Mouse (Mus musculus): ENCODE data around the gene Slc25a25.

Gene Slc25a25

DNA sequence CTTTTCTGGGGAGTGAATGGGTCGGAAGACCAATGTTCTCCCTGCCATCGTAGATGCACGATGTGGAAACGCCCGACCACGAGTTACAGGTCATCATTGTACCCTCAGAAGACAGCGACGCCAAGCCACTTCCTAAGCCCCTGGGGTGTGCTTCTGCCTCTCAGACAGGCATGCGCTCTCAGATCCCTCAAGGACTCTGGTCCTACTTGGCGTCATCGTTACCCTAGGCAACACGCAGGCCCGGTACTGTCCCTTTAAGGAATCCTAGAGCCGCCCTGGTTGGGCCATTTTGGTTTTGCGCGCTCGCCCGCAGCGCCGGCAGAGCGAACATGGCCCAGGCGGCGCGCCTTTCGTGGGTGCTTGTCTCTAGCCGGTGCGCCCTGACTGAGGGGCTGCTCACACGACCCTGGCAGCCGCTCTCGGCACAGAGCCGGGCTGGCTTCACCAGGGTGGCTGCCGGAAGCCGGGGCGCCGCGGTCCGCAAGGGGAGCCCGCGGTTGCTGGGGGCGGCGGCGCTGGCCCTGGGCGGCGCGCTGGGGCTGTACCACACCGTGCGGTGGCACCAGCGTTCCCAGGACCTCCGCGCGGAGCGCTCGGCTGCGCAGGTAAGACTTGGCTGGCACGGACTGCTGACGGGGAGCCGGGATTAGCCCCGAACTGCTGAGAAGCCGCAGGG, 55.2 kb downstream of the Slc25a25 start:
- DNase-seq (ENCODE audit: low read depth) = peak; percentile 81

DNA sequence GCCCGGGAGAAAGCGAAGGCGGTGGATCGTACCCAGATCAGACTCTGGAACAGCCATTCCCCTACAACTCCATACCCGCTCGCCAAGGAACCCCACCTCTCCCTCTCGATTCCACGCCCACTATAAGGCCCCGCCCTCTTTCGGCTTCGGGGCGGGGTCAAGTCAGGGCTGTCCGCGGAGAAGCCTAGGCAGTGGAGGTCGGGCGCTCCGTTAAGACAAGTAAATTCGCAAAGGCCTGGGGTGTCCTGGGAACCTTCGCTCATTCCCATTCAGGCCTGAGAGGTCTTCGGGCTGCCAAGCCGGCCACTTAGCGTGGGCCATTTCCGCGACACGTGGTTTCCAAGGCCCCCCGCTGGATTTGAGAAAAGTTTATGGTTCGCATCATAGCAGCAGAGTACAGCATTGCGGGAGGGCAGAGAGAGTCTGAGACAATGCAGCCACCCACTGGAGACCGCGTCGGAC, 55.7 kb downstream of the Slc25a25 start, which contains the start of gene Ptges2:
TSS of gene Ptges2 (plus strand) at position 413 of the 462 bp plus-strand sequence.
- peak; percentile 78 for DNase-seq (ENCODE audit: low read depth)

DNA sequence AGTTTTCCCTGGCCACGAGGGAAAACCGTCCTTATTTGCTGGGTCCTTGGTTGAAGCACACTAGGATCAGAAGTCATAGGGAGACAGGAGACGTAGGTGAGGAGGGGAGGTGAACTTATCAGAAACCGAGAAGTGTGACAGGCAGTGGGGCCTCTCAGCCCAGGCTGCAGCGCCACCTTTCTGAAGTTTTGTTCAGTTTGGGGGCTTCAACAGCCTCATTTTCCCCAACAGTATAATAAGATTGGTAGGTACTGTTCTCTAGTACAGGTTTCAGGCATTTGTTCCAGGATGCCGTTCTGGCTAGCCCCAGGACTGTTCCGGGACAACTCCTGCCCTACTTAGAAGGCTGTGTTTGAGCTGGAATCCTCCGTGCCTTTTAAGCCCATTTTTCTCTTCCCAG, 56.3 kb downstream of the Slc25a25 start:
- no peak for DNase-seq (ENCODE audit: low read depth)

DNA sequence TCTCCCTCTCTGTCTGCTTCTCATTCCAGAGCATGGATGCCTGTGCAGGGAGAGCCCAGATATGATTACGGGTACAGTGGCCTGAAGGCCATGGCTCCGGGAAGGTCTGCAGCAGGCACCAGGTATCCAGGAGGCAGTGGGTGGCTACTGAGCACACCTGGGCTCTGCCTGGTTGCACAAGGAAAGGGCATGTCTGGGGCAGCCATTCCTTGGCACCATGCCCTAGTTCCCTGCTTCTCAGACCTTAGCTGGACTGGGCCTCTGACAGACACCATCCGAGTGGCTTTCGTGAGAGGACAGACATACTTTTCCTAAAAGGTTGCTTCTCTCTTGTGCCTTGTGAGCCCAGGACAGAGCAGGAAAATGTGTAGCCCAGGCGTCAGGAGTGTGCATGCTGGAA, 59.2 kb downstream of the Slc25a25 start:
- DNase-seq (ENCODE audit: low read depth) = no peak

DNA sequence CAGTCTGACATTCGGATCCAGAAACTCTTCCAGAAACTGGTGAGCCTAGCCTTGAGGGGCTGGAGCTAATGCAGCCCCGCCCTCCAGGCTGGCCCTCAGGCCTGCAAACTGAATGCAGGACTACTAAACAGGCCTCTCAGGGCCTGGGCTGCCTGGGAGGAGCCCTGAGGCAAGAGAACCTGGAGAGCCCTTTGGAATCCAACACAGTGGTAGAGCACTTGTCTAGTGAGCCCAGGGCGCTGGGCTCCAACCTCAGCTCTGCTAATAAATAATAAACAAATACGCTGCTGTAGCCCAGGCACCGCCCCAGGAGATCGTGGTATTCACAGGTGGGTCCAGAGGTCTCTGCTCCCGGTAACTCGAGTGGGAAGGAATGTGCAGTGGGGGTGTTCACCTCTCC, 60.4 kb downstream of the Slc25a25 start:
- no peak for DNase-seq (ENCODE audit: low read depth)

DNA sequence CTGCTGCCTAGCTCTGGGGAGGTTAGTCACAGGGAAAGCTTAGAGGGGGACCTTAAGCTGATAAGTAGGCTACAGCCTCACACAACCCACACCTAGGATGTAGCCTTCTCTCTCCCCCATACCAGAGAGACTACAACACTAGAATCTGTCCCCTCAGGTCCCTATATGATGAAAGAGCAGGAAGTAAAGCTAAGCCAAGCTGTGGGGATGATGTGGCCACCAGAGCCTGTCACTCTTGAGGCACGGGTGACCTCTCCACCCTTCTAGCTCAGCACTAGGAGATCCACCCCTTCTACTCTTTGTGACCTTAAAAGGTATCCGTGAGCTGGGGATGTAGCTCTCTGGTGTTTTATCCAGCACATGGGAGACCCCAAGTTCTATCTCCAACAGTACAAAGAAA, 62.1 kb downstream of the Slc25a25 start:
- DNase-seq (ENCODE audit: low read depth) = no peak

DNA sequence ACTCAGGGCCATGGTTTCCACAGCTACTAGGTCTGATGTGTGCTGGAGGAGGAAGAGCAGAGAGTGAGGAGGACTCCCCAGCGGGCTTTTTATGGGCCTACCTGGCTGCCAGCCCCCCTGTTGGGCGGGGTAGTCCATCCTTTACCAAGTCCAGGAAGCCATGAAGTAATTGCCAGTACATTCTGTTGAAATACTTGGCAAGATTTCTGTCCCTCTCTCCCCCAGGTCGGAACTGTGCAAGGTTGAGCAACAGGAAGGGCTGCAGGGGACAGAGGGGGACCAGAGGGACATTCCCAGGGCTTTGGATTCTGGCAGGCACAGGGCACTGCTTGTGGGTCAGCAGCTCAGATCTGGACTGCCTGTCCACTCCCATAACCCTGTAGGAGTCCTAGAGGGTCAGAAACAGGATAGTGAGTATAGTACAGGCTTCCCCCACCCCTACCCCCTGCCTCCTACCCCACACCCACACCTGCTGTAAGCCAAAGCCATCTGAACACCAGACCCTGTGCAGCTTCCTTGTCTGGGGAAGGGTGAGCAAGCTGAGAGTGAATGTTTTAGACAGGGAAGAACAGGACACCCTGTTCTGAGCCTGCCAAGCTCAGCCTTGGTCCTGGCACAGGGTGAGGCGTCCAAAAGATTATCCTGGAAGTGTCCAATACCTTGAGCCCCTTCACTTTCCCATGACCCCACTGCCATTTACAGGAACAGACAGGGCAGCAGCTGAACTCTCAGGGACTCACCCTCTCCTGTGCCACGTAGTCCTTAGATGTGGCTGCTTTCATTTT, 63.3 kb downstream of the Slc25a25 start, which contains the start of gene Lcn2:
TSS of gene Lcn2 (minus strand) at position 547 of the 785 bp plus-strand sequence.
- no peak for DNase-seq (ENCODE audit: low read depth)

DNA sequence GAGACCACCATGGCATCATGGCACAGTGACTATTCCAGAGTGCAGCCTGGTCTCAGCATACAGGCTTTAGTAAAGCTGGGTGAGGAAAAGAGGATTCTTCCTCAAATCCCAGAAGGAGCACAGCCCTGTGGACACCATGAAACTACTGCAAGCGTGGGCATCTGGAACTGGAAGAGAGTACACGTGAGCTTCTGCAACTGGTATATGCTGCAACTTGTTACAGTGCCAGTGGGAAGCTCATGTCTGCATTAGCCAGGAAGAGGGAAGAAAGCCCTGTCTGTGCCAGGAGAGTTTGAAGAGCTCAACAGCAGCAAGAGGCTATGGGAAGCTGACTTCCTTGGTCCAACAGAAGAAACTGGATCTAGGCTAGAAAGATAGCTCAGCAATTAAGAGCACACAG, 68.6 kb downstream of the Slc25a25 start:
- DNase-seq (ENCODE audit: low read depth) = no peak

DNA sequence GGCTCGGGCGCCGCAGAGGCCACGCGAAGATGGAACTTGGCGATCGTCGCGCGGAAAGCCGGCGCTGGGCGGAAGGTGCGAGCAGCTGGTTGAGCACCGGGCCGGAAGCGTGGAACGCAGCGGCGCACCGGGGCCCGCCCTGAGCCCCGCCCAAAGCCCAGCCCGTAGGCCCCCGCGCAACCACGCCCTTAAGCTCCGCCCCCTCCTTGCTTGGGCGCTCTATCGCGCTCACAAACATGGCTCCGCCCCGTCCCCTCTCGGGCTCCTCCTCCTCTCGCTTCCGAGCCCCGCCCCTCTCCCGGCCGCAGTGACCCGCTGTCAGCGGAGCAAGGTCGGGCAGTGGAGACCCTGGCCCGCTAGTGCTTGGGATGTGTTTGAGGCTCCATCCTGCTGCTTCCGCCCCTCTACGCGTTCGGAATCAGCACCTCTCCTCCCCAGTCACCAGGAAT, 69.4 kb downstream of the Slc25a25 start, which contains the start of gene 1110008P14Rik:
TSS of gene 1110008P14Rik (minus strand) at position 164 of the 449 bp plus-strand sequence.
- DNase-seq (ENCODE audit: low read depth) = no peak

DNA sequence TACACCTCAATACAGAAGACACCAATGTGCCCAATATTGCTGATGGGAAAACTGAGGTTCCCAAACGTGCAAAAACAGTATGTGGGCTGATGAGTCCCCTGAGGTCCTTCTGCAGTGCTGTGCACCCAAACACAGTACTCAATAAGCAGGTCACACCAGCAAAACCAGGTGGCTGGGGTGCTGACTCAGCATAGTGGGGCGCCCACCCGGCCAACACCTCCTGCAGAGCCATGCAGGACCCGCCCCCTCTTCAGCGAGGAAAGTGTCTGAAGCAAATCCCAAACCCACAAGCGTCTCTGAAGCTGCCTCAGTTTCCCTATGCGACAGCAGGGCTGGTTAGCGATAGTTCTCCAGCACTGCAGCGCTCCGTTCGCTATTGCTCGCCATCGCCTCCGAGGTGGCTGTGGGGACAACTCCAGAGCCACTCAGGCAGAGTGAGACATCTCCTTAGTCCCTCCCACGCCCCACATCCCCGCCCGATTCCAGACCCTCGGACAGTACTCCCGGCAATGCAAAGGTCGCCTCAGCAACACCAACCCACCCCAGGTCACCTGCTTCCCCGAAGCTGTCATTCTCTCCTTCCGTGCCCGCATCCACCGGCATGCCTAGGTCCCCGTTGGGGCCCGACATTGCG, 70.0 kb downstream of the Slc25a25 start:
- no peak for DNase-seq (ENCODE audit: low read depth)

DNA sequence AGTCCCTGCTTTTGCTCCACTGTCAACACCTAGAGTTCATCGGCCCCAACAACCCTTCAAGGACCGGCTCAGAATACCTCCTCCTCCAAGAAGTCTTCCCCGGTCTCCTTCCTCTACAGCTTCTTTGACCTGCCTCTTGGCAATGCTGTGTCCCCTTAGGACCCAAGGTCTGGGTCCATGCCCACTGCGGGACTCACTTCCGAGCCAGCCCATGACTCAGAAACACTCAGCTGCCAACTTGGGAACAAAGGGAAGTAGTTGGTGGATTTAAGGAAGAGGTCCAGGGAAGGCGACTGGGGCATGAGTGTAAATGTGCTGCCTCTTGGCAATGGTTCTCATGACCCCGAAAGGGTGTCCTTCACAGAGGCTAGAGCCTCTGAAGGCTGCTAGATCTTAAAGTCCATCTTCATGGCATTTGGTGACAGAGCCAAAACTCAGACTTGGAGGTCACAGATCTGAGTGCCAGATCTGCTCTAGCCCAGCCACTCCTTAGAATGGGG, 71.2 kb downstream of the Slc25a25 start:
- no peak for DNase-seq (ENCODE audit: low read depth)

DNA sequence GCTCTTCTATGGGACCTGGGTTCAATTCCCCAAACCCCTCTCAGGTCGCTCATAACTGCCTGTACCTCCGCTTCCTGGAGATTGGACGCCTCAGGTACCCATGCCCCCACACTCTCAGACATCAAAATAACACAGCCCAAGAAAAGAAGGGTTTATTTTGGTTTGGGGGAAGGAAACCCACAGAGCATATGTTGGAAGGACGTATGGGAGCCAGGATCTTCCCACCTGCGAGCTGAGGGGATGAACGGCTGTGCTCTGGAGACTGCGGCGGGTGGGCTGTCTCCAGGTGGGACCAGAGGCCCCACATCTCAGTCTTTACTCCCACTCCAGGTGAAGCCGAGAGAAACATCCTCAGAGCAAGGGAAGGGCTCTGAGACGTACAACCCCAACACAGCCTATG, 74.3 kb downstream of the Slc25a25 start:
- no peak for DNase-seq (ENCODE audit: low read depth)

DNA sequence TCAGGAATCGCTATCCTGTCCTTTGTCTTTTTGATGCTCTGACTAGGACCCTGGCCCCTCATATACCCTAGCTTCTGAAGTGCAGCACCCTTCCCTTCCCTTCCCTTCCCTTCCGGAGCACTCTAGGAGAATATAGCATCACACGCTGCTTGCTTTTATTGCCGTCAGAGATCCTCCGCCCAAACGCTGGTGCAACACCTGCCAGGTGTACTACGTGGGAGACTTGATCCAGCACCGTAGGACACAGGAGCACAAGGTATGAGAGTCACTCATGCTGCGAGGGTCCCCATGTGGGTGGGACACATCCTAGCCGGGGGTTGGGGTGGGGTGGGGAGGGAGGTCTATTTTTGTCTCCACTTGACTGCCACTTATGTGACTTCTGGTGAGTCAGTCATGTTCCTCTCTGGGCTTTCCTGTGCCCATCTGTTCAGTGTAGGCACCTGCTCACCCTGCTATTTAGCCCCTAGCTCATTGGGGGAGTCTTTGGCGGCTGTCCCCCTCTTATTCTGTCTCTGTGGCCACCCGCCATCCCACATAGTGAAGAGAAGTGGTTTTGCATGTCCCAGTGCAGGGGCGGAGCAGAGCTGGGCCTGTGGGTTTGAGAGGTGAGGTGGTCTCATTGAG, 75.8 kb downstream of the Slc25a25 start:
- DNase-seq (ENCODE audit: low read depth) = no peak

DNA sequence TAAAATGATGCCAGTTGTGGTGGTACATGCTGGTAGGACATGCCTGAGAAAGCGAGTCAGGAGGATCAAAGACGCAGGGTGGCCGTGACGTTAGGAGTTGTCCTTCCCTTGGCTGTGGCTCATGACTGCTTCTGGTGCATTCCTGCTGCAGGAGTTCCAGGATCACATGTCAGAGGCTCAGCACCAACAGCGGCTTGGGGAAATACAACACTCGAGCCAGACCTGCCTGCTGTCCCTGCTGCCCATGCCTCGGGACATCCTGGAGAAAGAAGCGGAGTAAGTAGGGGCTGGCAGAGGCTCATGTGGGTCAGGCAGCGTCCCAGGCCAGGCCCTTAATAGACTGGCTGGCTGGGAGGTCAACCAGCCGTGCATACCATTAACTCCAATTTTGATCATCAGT, 77.1 kb downstream of the Slc25a25 start:
- no peak for DNase-seq (ENCODE audit: low read depth)

DNA sequence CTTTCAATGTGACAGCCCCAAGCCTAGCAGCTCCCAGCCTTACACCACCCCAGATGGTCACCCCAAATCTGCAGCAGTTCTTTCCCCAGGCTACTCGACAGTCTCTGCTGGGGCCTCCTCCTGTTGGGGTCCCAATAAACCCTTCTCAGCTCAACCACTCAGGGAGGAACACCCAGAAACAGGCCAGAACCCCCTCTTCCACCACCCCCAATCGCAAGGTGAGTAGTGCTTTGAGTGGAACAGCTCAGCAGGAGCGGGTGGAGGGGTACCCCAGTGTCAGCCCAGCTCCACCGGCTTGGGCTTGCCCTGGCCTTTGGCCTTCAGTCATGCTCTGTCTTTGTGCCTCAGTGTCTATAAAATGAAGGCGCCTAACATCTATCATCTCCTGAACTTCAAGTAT, 83.9 kb downstream of the Slc25a25 start:
- DNase-seq (ENCODE audit: low read depth) = no peak
